Mouse (Mus musculus): ENCODE measurements around the gene Clcn6. TPM values are rescaled to one million over a fixed set of nuclear protein-coding genes. Genes with fewer than 3 reads are reported as not detected.

The Clcn6 gene
- polyA plus RNA-seq (2014; fragmentation: Illumina TruSeq; extraction: RNeasy Lipid Tissue Mini Kit (QIAGEN cat#74804); ENCODE audit: low read depth, low replicate concordance) = 1.1 TPM

DNA sequence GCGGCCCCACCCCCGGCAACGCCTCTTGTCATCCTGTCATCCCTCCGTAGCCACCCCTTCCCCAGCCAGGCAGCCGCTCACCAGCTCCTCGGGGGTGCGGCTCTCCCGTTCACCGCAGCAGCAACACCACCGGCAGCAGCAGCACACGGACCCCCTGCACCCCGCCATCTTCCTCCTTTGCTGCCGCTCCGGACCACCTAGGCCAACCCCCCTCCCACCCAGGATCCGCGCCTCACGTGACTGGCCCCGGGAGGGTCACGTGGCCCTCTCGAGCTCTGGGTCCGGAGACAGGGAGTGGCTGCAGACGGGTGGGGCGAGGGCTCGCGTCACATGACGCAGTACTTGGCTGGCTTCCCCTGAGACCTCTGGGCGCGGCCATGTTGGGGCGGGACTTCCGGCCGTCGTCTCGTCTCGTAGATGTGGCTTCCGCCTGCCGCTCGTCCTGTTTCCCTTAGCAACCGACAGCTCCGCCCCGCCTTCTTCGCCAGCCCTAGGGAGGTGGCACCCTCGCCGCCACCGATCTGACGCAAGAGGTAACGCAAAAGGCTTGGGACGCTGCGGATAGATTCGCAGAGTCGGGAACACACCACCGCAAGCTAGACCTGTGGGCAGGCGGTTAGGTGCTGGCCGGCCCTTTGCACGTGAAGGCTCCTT, at the start of gene Clcn6, which contains the start of gene Mthfr:
TSS of gene Clcn6 (minus strand) at position 222 of the 654 bp plus-strand sequence.
TSS of gene Mthfr (plus strand) at position 478 of the 654 bp plus-strand sequence.

DNA sequence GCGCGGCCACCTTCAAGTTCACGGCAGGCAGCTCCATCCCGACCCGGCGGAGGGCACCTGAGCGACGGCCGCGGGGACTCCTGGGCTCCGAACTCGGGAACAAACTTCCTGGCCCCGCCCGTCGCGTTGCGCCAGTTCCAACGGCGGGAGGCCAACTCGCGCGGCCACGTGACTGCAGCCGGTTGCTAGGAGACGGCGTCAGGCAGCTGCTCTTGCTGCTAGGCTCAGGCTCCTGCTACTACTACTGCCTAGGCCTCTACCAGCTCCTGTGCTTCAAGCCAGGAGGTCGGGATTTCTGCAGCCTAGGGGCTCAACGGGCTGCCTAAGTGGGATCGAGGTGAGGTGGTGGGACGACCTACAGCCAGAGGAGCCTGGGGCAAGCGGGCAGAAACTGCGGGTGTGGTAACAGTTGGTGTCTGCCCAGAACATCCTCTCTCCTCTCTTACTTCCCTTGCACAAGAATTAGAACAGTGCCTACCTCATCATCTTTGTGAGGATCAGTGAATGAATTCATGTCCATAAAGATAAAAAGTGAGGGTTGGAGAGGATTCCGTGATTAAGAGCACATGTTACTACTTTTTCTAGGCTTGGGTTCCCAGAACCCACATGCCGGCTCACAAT, 49.4 kb upstream of the Clcn6 start, which contains the start of gene Agtrap:
TSS of gene Agtrap (minus strand) at position 125 of the 621 bp plus-strand sequence.

DNA sequence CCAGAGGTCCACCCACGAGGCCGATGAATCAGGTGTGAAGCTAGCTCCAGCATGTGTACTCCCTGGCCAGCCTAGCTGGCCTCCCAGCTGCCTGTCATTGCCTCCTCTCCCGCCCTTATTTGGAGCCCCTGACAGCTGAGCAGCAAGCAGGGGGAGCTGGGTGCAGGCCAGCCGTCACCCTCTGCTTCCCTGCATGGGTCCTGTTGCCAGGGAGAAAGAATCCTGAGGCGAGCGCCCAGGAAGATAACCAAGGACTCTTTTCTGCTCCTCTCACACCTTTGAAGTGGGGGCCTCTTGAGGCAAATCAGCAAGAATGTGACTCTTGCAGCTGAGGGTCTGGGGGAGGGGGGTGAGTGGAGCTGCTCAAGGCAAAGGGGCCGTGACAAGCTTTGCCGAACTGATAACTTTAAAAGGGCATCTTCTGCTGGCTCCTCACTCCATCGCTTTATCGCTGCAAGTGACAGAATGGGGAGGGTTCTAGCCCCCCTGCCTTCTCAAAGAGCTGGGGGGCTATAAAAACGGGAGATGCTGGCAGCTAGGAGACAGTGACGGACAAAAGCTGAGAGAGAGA, 38.3 kb downstream of the Clcn6 start, which contains the start of gene Nppa:
TSS of gene Nppa (plus strand) at position 521 of the 571 bp plus-strand sequence.

DNA sequence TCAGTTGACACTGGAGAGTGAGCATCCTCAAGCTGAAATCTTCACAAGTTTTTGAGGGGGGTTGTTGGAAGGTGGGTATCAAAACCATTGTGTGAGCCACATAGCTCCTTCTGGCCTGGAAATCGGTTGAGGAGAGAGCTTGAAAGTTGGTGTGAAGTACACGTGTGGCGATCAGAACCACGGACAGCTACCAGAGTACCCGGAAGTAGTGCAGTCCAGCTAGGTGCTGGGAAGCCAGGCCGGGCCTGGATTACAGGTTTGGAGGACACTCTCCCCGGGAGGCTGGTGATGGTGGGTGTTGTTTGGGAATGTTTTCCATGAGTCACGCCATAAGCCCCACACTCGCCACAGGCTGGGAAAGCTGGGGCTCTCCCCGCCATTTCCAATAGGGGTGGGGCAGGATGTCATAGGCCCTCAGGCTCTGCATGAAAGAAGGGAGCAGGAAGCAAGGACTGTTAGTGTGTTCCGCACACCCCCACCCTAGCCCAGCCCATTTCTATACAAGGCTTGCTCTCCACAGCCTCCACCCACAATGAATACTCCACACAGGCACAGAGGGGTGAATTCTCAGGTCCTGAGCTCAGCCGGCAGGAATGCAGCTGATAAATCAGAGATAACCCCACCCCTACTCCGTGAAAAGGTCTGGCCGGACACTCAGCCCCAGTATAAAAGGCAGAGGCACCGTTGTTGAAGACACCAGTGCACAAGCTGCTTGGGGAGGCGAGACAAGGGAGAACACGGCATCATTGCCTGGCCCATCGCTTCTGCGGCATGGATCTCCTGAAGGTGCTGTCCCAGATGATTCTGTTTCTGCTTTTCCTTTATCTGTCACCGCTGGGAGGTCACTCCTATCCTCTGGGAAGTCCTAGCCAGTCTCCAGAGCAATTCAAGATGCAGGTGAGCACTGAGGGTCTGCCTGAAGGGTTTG, 53.2 kb downstream of the Clcn6 start, which contains the start of gene Nppb:
TSS of gene Nppb (plus strand) at position 584 of the 928 bp plus-strand sequence.

Other genes with a start within 250 kb of the Clcn6 start
- 11.2 TPM for gene Zfp984, start 229.0 kb downstream of the Clcn6 start, polyA plus RNA-seq (2014; fragmentation: Illumina TruSeq; extraction: RNeasy Lipid Tissue Mini Kit (QIAGEN cat#74804); ENCODE audit: low read depth, low replicate concordance)
- gene Zfp933, start 190.5 kb downstream of the Clcn6 start, polyA plus RNA-seq (2014; fragmentation: Illumina TruSeq; extraction: RNeasy Lipid Tissue Mini Kit (QIAGEN cat#74804); ENCODE audit: low read depth, low replicate concordance) = 7.2 TPM
- 1.6 TPM for gene Miip, start 170.0 kb downstream of the Clcn6 start, polyA plus RNA-seq (2014; fragmentation: Illumina TruSeq; extraction: RNeasy Lipid Tissue Mini Kit (QIAGEN cat#74804); ENCODE audit: low read depth, low replicate concordance)
- gene Fv1, start 169.8 kb downstream of the Clcn6 start, polyA plus RNA-seq (2014; fragmentation: Illumina TruSeq; extraction: RNeasy Lipid Tissue Mini Kit (QIAGEN cat#74804); ENCODE audit: low read depth, low replicate concordance) = 2.4 TPM
- 21.5 TPM for gene Mfn2, start 134.1 kb downstream of the Clcn6 start, polyA plus RNA-seq (2014; fragmentation: Illumina TruSeq; extraction: RNeasy Lipid Tissue Mini Kit (QIAGEN cat#74804); ENCODE audit: low read depth, low replicate concordance)
- 3.8 TPM for gene Plod1, start 102.1 kb downstream of the Clcn6 start, polyA plus RNA-seq (2014; fragmentation: Illumina TruSeq; extraction: RNeasy Lipid Tissue Mini Kit (QIAGEN cat#74804); ENCODE audit: low read depth, low replicate concordance)
- gene 2510039O18Rik, start 97.9 kb downstream of the Clcn6 start, polyA plus RNA-seq (2014; fragmentation: Illumina TruSeq; extraction: RNeasy Lipid Tissue Mini Kit (QIAGEN cat#74804); ENCODE audit: low read depth, low replicate concordance) = 3.3 TPM
- gene Nppb, start 53.0 kb downstream of the Clcn6 start, polyA plus RNA-seq (2014; fragmentation: Illumina TruSeq; extraction: RNeasy Lipid Tissue Mini Kit (QIAGEN cat#74804); ENCODE audit: low read depth, low replicate concordance) = not detected
- gene Nppa, start 38.1 kb downstream of the Clcn6 start, polyA plus RNA-seq (2014; fragmentation: Illumina TruSeq; extraction: RNeasy Lipid Tissue Mini Kit (QIAGEN cat#74804); ENCODE audit: low read depth, low replicate concordance) = not detected
- gene Mthfr, start 256 bp upstream of the Clcn6 start, polyA plus RNA-seq (2014; fragmentation: Illumina TruSeq; extraction: RNeasy Lipid Tissue Mini Kit (QIAGEN cat#74804); ENCODE audit: low read depth, low replicate concordance) = 2.1 TPM
- gene Agtrap, start 49.2 kb upstream of the Clcn6 start, polyA plus RNA-seq (2014; fragmentation: Illumina TruSeq; extraction: RNeasy Lipid Tissue Mini Kit (QIAGEN cat#74804); ENCODE audit: low read depth, low replicate concordance) = 1.2 TPM
- gene Mad2l2, start 91.6 kb upstream of the Clcn6 start, polyA plus RNA-seq (2014; fragmentation: Illumina TruSeq; extraction: RNeasy Lipid Tissue Mini Kit (QIAGEN cat#74804); ENCODE audit: low read depth, low replicate concordance) = 7.5 TPM
- gene Draxin, start 91.9 kb upstream of the Clcn6 start, polyA plus RNA-seq (2014; fragmentation: Illumina TruSeq; extraction: RNeasy Lipid Tissue Mini Kit (QIAGEN cat#74804); ENCODE audit: low read depth, low replicate concordance) = not detected
- 3.2 TPM for gene Fbxo6, start 113.3 kb upstream of the Clcn6 start, polyA plus RNA-seq (2014; fragmentation: Illumina TruSeq; extraction: RNeasy Lipid Tissue Mini Kit (QIAGEN cat#74804); ENCODE audit: low read depth, low replicate concordance)
- gene Fbxo44, start 121.7 kb upstream of the Clcn6 start, polyA plus RNA-seq (2014; fragmentation: Illumina TruSeq; extraction: RNeasy Lipid Tissue Mini Kit (QIAGEN cat#74804); ENCODE audit: low read depth, low replicate concordance) = 0.56 TPM
- gene Fbxo2, start 121.8 kb upstream of the Clcn6 start, polyA plus RNA-seq (2014; fragmentation: Illumina TruSeq; extraction: RNeasy Lipid Tissue Mini Kit (QIAGEN cat#74804); ENCODE audit: low read depth, low replicate concordance) = not detected
- gene Disp3, start 249.1 kb upstream of the Clcn6 start, polyA plus RNA-seq (2014; fragmentation: Illumina TruSeq; extraction: RNeasy Lipid Tissue Mini Kit (QIAGEN cat#74804); ENCODE audit: low read depth, low replicate concordance) = not detected

Data from liver, adult 10 weeks (tissue).